Mouse (Mus musculus) liver, embryonic 15.5 days (tissue): Measurements from ENCODE around the gene Gimap9. TPM values are rescaled to one million over a fixed set of nuclear protein-coding genes. Genes with fewer than 3 reads are reported as not detected.

Experiments used
- ATAC-seq: fragments of 200-750 bp; cut with Nextera tagmentation; 2 replicates; pipeline ENCODE4 v1.8.0; 2017; ENCODE audit warnings: moderate number of reproducible peaks, mild to moderate bottlenecking, moderate library complexity; ENCODE audit not compliant: insufficient read depth
- H3K27ac ChIP-seq: fragments of 300-500 bp; sonication (generic); replicated peaks from 2 replicates; pipeline ENCODE4 v1.5.1; 2015; ENCODE audit warnings: mild to moderate bottlenecking, inconsistent platforms
- H3K27me3 ChIP-seq: fragments of 300-500 bp; sonication (generic); 2 replicates; pipeline ENCODE4 v1.6.1; 2015; ENCODE audit warnings: mild to moderate bottlenecking, inconsistent platforms
- H3K36me3 ChIP-seq: fragments of 300-500 bp; sonication (generic); replicated peaks from 2 replicates; pipeline ENCODE4 v1.6.1; 2015; ENCODE audit warnings: moderate library complexity, mild to moderate bottlenecking, inconsistent platforms
- H3K4me1 ChIP-seq: fragments of 300-500 bp; sonication (generic); replicated peaks from 2 replicates; pipeline ENCODE4 v1.6.1; 2015; ENCODE audit warnings: inconsistent platforms
- H3K4me2 ChIP-seq: fragments of 300-500 bp; sonication (generic); 2 replicates; pipeline ENCODE4 v1.6.1; 2015; ENCODE audit warnings: moderate library complexity, mild to moderate bottlenecking, inconsistent platforms
- H3K4me3 ChIP-seq: fragments of 300-500 bp; sonication (generic); replicated peaks from 2 replicates; pipeline ENCODE4 v1.5.1; 2015; ENCODE audit warnings: mild to moderate bottlenecking, inconsistent platforms
- H3K9ac ChIP-seq: fragments of 300-500 bp; sonication (generic); 2 replicates; pipeline ENCODE4 v1.6.1; 2015; ENCODE audit warnings: moderate library complexity, mild to moderate bottlenecking, inconsistent platforms
- H3K9me3 ChIP-seq: fragments of 300-500 bp; sonication (generic); replicated peaks from 2 replicates; pipeline ENCODE4 v1.6.1; 2016; ENCODE audit warnings: inconsistent platforms
- WGBS: fragments of 180-500 bp; shearing (Covaris S2); methylation state at CpG from one replicate; pipeline ENCODE4 v1.1.7; 2015; ENCODE audit warnings: mixed read lengths; ENCODE audit not compliant: insufficient replicate concordance; 5-methylcytosine and 5-hydroxymethylcytosine counted together
- polyA plus RNA-seq: library from polyadenylated mRNA; unstranded; fragments of >200 nt; fragmentation: Nextera tagmentation; extraction: Ambion mirVana; gene quantifications from 2 replicates; pipeline ENCODE4 v1.2.1, GENCODE M21; 2015

Gene Gimap9
- polyA plus RNA-seq, 1 experiment from 2014 or later: 9.5 TPM

DNA sequence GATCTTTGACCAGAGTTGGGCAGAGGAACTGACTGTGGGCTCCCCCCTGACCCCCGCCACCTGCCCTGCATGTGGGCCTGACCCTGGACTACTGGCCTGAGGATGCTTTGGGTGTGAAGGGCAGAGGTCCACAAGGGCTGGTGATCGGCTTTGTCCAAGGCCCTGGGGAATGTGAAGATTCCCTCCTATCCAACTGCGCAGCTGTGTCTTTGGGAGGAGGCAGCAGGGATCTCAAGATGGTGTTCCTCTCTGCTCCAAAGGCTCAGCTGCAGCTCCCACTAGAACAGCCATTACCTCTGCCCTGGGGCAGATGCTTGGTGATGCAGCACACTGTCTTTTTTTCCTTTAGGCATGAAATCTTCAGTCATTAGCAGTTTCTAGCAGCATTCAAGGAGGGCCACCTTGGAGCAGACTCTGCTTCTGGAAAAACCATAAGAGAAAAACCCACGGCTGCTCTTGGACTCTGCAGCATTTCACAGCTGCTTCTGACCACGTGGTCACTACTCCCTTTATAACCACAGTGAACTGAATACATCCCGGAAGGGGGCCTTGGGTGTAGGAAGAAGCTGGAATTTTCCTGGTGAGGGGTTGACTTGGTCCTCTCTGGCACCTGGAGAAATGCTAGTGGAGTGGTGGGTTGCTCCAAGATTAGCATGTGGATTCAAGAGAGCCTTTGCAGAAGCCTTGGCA lies 38.0 kb upstream of the Gimap9 start:
- 53% methylated on average over 6 of the region's 6 CpGs for WGBS
- no peaks in the 10 kb centered on the region for H3K4me1 ChIP-seq
- no peaks in the 10 kb centered on the region for H3K27me3 ChIP-seq
- no peak overlapping the region for H3K4me3 ChIP-seq
- H3K4me2 ChIP-seq: no peak overlapping the region
- H3K27ac ChIP-seq: no peak overlapping the region
- no peak overlapping the region for H3K9ac ChIP-seq
- ATAC-seq: no peak
- no peaks in the 10 kb centered on the region for H3K36me3 ChIP-seq
- H3K9me3 ChIP-seq: no peaks in the 10 kb centered on the region

DNA sequence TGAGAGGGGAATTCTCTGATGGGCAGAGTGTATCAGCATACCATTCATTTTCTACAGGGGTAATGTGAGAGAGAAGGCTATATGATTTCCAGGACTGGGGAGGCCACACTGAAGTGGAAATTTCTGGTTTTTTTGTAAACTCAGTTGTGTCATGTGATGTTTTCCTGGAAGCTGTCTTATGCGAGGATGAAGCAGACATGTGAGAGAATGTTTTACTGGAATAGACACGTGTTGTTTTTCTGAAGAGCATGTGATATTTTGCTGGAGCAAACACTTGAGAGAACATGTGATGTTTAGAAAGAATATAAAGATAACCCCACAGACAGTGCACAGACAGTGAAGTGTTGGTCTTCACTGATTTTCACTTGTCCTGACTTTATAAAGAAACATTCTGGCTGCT lies 37.4 kb upstream of the Gimap9 start:
- H3K9me3 ChIP-seq: no peaks in the 10 kb centered on the region
- WGBS: 38% methylated on average over 2 of the region's 2 CpGs

GRCm38 (mm10) chr6:48641391-48641790 lies 34.5 kb upstream of the Gimap9 start:
- Histone ChIP-seq H3K9me3 (no peaks in the 10 kb centered on the region), H3K27ac (no peak overlapping the region), H3K9ac (no peak overlapping the region), H3K4me1 (no peaks in the 10 kb centered on the region), H3K4me3 (no peak overlapping the region), H3K4me2 (no peak overlapping the region), H3K27me3 (no peaks in the 10 kb centered on the region), H3K36me3 (no peaks in the 10 kb centered on the region)
- ATAC-seq: no peak
- 49% methylated on average over 6 of the region's 6 CpGs for WGBS

More for the DNA sequence above, 37.4 kb upstream of the Gimap9 start:
- no peak for ATAC-seq
- Histone ChIP-seq H3K9ac (no peak overlapping the region), H3K27me3 (no peaks in the 10 kb centered on the region), H3K4me1 (no peaks in the 10 kb centered on the region), H3K36me3 (no peaks in the 10 kb centered on the region), H3K27ac (no peak overlapping the region), H3K4me2 (no peak overlapping the region), H3K4me3 (no peak overlapping the region)

GRCm38 (mm10) chr6:48642764-48643292 lies 33.1 kb upstream of the Gimap9 start:
- WGBS: 16% methylated on average over 4 of the region's 4 CpGs
- no peak for ATAC-seq
- Histone ChIP-seq H3K4me3 (no peak overlapping the region), H3K4me1 (no peaks in the 10 kb centered on the region), H3K9ac (no peak overlapping the region), H3K4me2 (no peak overlapping the region), H3K27ac (no peak overlapping the region), H3K36me3 (no peaks in the 10 kb centered on the region), H3K27me3 (no peaks in the 10 kb centered on the region), H3K9me3 (no peaks in the 10 kb centered on the region)

DNA sequence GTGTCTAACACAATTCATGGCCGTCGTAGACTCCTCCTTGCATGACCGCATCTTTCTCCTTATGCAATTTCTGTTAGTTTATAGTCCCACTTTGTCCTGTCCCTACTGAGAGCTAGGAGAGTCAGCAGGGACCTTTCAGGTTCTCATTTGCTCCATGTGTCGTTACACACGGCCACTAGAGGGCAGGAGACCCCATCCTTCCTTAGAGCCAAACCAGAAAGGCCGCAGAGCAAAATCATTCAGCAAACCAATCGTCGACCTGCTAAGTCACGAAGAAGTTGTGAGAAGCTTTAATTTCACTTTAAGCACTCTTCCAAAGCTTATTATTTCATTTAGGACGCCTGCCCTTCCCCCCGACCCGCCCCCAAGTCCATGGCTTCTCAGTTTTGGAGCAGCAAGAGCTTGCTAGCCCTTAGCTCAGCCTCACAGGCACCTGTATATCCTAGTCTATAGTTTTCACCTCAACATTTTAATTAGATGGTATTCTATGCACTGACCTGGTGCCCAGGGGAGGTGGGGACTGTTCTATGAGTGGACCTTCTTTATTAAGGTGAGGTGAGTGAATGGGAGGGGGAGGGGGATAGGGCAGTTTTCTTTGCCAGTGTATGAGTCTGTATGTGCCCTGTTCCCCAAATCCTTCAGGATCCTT lies 30.1 kb upstream of the Gimap9 start:
- Histone ChIP-seq H3K9me3 (no peaks in the 10 kb centered on the region), H3K36me3 (no peaks in the 10 kb centered on the region), H3K4me2 (no peak overlapping the region), H3K9ac (no peak overlapping the region), H3K4me3 (no peak overlapping the region), H3K27me3 (no peaks in the 10 kb centered on the region), H3K4me1 (no peaks in the 10 kb centered on the region), H3K27ac (no peak overlapping the region)
- WGBS: 4% methylated on average over 12 of the region's 12 CpGs
- no peak for ATAC-seq

DNA sequence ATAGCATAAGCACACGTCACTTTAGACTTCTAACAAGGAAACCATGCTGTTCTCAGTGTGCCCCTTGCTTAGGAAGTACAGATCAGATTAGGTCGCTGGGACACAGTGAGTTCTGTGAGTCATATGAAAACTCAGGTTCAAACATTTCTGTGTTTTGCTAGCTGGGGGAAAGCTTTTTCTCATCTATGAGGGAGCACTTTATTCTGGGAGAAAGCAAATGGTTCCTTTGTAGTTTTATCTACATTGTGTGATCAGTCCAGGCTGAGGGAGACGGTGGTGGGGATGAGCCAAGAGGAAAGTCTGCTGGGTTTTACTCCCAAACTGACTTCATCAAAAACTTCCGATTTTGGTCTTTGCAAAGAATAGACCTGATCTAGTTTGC lies 29.6 kb upstream of the Gimap9 start:
- H3K27ac ChIP-seq: no peak overlapping the region
- WGBS: 47% methylated on average over 4 of the region's 4 CpGs

DNA sequence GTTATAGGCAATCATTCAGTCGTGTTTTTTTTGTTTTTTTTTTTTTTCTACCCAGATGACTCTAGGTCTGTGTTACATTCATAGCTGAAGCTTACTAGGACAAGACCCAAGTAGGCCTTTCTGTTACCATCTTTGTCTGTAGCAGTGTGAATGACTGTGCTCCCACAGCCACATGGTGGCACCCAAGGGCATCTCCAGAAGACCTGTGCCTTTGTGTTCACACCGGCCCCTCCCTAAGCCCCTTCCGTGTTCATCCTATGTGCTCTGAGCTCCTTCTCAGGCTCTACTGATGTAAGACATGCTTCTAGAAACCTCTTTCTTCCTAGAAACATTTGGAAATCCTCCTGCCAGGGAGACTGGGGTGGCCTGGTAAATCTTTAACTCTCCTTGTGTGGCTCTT lies 28.9 kb upstream of the Gimap9 start, which contains the start of gene Gimap8:
TSS of gene Gimap8 (plus strand) at position 240 of the 400 bp plus-strand sequence.
- Histone ChIP-seq H3K9me3 (no peaks in the 10 kb centered on the region), H3K4me2 (no peak within 1 kb of the TSS; the same call in 1 of the 2 replicates), H3K9ac (no peak within 1 kb of the TSS), H3K4me1 (no peaks in the 10 kb centered on the region), H3K27me3 (no peaks in the 10 kb centered on the region), H3K27ac (no peak within 1 kb of the TSS), H3K36me3 (no peaks in the 10 kb centered on the region), H3K4me3 (no peak within 1 kb of the TSS)
- 13% methylated on average over 3 of the region's 3 CpGs for WGBS
- ATAC-seq: no peak

More for the DNA sequence above, 29.6 kb upstream of the Gimap9 start:
- no peaks in the 10 kb centered on the region for H3K36me3 ChIP-seq
- no peak overlapping the region for H3K9ac ChIP-seq
- no peak overlapping the region for H3K4me3 ChIP-seq
- no peak for ATAC-seq
- no peaks in the 10 kb centered on the region for H3K9me3 ChIP-seq
- no peak overlapping the region for H3K4me2 ChIP-seq
- no peaks in the 10 kb centered on the region for H3K4me1 ChIP-seq
- no peaks in the 10 kb centered on the region for H3K27me3 ChIP-seq

DNA sequence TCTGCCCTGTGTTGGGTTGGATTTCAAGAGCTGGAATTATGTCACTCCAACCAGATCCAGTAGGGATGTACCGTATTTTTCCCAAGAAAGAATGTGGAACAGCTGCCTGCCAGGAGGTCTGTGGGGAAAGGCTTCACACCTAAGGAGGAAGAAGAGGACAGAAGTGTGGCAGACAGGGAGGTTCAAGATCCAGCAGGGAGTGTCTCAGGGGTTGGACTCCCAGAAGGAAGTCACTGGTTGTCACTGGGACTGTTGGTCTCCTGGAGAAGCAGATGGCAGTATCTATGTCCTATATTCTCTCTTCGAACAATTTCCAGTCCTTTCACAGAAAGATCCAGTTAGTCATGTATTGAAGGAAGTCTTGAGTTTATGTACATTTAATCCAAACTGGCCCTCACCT lies 28.3 kb upstream of the Gimap9 start:
- ATAC-seq: no peak
- Histone ChIP-seq H3K4me3 (no peak overlapping the region), H3K36me3 (no peaks in the 10 kb centered on the region), H3K27ac (no peak overlapping the region), H3K4me1 (no peaks in the 10 kb centered on the region), H3K4me2 (no peak overlapping the region), H3K27me3 (no peaks in the 10 kb centered on the region), H3K9me3 (no peaks in the 10 kb centered on the region), H3K9ac (no peak overlapping the region)
- 47% methylated on average over 2 of the region's 2 CpGs for WGBS

DNA sequence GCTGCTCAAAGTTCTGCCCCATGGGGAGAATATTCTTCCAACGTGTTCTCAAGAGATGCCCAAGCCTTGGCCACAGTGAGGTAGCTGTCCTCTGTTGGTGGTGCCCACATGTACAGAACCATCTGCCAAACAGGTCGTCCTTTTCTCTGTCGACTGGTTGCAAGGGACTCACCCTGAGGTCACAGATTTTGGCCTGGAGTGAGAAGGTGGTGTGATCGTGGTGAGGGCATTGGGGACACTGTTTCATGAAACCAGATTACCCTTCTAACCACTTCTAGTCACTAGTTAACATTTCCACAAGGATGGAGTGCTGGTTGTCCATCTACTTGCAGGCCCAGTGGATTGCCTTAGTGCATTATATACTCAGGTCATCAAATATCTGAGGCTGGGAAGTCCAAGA lies 27.1 kb upstream of the Gimap9 start:
- ATAC-seq: no peak
- no peaks in the 10 kb centered on the region for H3K9me3 ChIP-seq
- no peak overlapping the region for H3K4me2 ChIP-seq
- no peaks in the 10 kb centered on the region for H3K36me3 ChIP-seq
- H3K27me3 ChIP-seq: no peaks in the 10 kb centered on the region
- H3K27ac ChIP-seq: no peak overlapping the region
- no peak overlapping the region for H3K4me3 ChIP-seq
- 62% methylated on average over 4 of the region's 4 CpGs for WGBS
- no peaks in the 10 kb centered on the region for H3K4me1 ChIP-seq
- H3K9ac ChIP-seq: no peak overlapping the region

GRCm38 (mm10) chr6:48650041-48650440 lies 25.9 kb upstream of the Gimap9 start:
- no peak overlapping the region for H3K4me2 ChIP-seq
- 73% methylated on average over 9 of the region's 9 CpGs for WGBS
- H3K36me3 ChIP-seq: no peaks in the 10 kb centered on the region
- no peaks in the 10 kb centered on the region for H3K4me1 ChIP-seq
- no peaks in the 10 kb centered on the region for H3K27me3 ChIP-seq
- H3K4me3 ChIP-seq: no peak overlapping the region
- ATAC-seq: no peak
- H3K9me3 ChIP-seq: no peaks in the 10 kb centered on the region
- H3K27ac ChIP-seq: no peak overlapping the region
- H3K9ac ChIP-seq: no peak overlapping the region

DNA sequence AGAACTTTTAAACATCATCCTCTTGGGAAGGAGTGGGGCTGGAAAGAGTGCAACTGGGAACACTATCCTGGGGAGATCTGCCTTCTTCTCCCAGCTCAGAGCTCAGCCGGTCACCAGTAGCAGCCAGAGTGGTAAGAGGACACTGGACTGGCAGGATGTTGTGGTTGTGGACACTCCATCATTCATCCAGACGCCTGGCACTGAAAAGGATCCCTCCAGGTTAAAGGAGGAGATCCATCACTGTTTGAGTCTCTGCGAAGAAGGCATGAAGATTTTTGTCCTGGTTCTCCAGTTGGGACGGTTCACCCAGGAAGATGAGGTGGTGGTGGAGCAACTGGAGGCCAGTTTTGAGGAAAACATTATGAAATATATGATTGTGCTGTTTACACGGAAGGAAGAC lies 17.2 kb upstream of the Gimap9 start:
- Histone ChIP-seq H3K9me3 (no peaks in the 10 kb centered on the region), H3K27me3 (no peaks in the 10 kb centered on the region), H3K4me3 (no peak overlapping the region), H3K36me3 (no peaks in the 10 kb centered on the region), H3K27ac (no peak overlapping the region), H3K4me1 (no peaks in the 10 kb centered on the region), H3K9ac (no peak overlapping the region), H3K4me2 (no peak overlapping the region)
- 55% methylated on average over 5 of the region's 5 CpGs for WGBS
- no peak for ATAC-seq
